Mouse (Mus musculus): ENCODE measurements around the gene Ppp1r12b.

Ppp1r12b gene

DNA sequence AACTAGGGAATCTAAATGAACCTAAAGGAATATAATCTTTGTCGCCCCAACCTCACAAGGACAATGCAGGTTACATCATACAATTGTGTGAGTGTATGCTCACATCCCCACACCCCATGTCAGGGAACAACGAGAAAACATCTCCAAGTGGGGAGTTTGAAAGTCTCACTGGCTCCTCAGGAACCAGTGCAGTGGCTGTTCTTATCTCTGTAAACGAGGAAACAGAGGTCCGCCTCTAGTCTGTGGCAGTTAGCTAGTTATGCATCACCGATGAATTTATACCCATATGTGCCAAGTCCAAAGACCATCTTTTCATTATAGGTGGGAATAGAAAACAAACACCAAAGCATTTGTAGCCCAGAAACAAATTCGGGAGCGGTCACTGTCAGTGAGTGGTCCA, 194.2 kb downstream of the Ppp1r12b start:
- DNase-seq (ENCODE audit: low spot score in 2 of 2), result no peak

DNA sequence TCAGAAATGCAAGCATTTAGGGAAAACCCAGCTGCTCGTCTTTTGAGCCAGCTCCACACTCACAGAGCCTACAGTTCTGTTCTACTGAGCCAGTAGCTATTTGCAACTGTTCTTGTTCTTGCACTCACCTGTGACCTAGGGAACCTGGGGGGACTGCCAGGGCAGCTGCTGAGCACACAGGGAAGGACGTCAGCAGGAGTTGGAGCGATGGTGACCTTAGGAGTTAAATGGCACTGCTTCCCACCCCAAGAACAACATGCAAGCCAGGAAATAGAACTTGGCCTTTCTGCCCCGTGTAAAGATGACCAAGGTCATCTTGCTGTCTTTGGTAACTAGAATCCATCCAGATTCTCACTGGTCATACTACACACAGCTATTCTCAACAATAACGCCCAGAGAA, 195.1 kb downstream of the Ppp1r12b start:
- DNase-seq (ENCODE audit: low spot score in 2 of 2), result no peak

DNA sequence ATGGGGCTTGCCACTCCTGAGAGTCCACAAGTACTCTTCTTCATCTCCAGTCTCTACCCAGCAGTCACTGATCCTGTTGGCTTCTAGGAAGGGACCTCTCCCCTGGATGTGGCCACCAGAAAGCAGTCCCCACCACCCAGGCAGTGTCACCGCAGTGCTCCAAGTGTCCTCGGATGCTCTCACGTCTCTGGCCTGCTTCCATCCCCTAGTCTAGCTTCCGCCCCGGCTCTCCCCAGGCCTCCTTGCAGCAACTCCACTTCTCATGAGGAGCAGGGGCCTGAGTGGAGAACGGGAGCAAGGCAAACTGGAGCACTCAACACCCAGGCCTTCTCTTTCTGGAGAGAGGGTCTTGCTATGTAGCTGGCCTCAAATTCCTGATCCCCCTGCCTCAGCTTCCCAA, 196.6 kb downstream of the Ppp1r12b start:
- DNase-seq (ENCODE audit: low spot score in 2 of 2), result no peak

DNA sequence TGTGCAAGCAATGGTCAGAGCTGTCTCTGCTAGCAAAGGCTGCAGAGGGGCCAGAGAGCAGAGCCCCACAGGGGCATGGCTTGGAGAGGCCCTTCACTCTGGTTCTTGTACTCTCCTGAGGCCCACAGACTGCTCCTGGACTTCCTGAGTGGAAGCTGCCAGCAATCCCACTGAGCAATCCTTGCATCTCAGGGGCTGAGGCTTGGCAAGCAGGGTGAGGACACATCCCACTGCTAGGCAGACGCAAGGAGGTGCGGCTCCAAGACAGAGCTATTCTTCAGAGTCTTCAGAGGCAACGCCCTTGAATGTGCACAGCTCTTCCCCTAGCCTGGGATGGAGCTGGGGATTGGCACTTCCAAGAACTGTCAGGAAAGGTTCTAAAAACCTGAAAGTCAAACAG, 198.5 kb downstream of the Ppp1r12b start:
- DNase-seq (ENCODE audit: low spot score in 2 of 2), result no peak

DNA sequence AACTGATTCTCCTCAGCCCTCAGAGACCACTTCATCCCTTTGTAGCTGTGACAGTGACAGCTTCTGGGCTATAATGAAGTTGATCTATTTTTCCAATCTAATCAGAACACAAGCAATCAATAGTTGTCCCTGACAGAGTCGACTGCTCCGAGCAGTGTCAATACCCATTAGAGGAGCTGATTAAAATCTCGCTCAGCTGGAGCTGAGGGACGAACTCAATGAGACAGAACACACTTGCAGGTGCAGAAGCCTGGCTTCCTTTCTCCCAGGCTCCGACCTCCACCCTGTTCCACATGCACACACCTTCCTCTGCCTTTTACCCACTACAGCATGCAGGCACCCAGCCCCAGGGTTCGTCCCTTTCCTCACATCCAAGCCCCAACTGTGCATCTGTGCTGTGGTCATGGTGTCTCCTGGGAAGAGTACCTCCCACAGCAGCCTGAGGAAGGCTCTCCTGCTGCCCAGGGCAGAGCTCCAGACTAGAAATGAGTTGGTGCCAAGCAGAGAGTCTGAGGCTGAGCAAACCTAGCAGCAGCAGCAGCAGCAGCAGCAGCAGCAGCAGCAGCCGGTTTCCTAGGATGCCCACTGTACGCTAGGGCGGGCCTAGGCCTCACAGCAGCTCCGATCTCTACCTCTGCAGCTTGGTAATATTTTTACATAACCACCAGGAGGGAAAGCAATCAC, 199.4 kb downstream of the Ppp1r12b start:
- DNase-seq (ENCODE audit: low spot score in 2 of 2), result no peak

DNA sequence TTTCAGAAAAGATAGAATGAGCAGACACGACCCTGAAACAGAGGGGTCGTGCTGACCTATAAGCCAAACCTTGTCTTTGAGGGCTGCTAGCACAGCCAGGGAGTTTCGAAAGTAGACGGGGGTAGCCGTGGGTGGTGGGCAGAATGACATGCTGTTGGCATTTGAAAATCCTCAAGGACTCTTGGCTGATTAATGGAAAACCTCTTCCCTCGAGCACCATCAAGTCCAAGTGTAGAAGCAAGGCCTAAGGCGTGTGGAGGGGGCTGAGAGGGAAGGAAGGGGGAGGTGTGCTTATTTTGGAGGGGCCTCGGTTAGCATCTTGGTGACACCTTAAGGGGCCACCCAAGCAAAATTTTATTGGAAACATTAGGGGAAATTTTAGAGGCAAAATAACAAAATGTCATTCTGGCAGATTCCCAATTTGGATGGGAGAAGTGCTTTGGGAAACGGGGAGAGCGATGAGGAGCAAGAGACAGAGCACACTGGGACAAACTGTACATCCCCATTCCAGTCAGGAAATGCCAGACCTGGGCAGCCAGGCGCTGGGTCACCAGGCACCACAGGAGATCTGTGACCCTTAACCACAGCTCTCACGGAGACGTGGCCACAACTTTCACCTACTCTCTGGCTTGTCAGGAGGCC, 200.1 kb downstream of the Ppp1r12b start:
- DNase-seq (ENCODE audit: low spot score in 2 of 2), result no peak

DNA sequence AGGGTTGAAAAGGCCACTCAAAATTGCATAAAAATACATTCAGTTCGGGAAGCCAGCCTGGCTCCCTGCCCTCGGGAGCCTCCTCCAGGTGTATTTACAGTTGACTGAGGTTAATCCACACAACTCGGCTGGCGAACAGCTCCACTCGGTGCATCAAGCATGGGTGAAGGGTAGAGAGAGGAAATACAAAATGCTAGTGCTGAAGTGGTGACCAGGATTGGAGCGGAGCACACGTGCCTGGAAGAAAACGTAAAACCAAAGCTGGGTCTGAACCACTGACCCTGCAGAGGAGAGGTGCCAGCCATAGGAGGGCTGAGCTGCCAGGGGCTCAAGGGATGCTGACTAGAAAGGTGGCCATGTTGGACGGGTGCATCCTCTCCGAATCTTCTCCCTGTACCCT, 200.9 kb downstream of the Ppp1r12b start:
- DNase-seq (ENCODE audit: low spot score in 2 of 2), result no peak

DNA sequence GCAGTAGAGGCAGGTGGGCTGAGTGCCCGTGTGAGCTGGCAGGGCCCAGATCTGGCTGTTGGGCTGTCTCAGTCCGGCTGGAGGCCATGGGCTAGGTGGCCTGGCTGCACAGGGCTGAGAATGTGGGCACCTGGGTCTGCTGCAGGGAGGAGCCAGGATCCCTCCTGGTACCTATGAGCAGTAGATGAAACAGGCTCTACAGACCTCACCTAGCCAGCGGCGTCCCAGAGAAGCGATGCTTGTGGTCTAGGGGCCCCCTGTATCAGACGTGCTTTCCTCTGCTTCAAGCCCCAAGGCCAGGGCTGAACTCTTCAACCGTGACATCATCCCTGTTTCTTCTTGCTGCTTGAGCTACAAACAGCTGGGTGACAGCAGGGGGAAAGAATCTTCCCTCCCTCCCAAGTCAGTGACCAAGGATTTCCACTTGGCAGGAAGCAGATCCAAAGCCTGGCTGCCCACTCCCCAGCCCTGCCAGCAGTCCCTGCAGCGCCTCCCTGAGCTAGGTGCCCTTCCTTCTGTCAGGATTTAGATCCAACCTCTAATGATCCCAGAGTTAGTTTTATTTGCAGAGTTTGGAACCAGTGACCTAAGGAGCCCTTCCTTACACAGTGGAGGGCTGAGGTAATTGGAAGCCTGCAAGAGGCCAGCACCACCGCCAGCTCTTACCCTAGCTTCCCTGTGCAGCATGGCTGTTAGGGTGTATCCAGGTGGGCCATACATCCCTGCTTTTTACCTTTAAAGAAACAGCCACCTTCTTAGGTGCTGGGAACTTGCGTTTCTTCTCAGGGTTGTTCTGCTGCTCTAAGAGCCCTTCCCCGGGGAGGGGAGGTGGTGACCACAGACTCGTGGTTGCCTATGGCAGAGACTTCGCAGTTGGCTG, 201.8 kb downstream of the Ppp1r12b start:
- no peak for DNase-seq (ENCODE audit: low spot score in 2 of 2)

DNA sequence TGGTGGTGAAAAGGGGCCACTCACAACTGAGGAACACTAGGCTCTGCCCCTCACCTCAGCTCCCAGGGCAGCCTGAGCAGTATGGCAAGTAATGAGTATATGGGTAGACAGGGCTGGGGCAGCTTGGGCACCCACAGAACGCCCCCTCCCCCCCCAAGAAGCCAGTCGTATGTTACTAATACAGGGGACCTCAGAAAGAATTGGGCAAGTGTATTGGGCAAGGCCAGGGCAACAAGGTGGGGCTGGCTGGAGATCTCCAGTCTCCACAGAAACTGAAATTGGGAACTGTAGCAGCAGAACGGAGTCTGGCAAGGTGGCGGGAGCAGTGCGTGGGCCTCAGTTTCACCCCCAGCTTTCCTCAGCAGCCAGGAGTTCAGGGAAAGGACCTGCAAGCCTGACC, 203.3 kb downstream of the Ppp1r12b start:
- no peak for DNase-seq (ENCODE audit: low spot score in 2 of 2)

DNA sequence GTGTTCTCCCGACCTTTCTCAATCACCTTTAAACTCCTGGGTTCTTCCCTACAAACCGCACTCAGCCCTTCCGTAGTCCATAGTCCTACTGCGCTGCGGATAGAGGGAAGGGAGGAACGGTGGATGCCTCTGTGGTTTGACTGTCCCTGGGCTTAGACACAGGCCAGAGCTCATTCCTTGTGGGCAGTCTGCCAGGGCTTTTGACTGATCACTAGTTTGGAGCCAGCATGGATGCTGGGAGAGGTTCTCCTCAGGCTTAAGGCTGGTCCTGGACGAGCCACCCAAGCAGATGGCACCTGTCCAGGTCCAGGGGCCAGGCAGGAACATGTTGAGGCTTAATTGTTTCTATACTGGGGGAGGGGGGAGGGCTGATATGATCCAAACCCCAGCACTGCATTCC, 205.9 kb downstream of the Ppp1r12b start:
- no peak for DNase-seq (ENCODE audit: low spot score in 2 of 2)

DNA sequence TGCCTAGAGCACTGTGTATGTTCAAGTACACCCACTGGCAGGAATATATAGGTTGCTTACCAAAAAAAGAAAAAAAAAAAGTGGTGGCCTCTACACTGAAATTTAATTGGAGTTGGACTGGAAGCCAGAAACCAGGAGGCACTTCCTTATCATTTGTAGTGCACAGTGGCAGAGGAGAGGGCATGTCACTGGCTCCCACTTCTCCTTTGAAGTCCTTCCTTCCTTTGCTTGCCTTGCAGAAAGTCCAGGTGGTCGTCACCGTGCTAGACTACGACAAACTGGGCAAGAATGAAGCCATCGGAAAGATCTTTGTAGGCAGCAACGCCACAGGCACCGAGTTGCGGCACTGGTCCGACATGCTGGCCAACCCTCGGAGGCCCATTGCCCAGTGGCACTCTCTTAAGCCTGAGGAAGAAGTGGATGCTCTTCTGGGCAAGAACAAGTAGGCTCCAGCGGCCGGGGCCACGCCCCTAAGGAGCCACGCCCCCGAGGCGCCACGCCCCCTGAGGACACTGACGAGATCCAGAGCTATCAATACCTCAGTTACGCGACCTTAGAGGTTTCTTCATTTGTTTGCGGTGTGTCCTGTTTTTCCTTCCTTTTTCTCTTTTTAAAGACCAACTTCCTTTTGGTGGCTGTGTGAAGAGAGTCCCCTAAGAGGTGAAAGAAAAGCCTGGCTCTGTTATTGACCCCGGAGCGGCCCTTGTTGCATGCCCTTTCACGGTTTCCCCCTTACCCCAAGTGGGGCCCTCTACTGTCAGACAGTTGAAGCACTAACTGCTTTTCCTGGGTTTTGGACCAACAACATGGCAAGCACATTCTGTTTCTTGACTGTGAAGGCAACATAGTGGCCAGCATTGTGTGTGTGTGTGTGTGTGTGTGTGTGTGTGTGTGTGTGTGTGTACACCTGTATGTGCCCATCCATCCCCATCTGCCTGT, 208.2 kb downstream of the Ppp1r12b start:
- DNase-seq (ENCODE audit: low spot score in 2 of 2), result peak; percentile 64 to 81

DNA sequence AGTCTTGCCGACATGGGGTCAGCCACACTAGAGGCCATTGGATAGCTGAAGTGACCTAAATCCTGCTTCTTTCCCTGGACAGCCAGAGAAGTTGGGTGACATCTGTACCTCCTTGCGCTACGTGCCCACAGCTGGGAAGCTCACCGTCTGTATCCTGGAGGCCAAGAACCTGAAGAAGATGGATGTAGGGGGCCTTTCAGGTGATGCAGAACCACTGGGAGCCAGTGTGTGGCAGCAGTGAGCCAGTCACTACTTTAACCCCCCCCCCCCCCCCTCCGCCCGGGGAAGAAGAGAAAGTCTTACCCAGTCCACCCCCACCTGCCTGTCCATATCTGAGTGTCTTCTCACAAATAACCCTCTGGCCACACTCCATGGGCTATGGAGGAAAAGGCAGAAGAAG, 210.1 kb downstream of the Ppp1r12b start:
- peak in 1 of 2 experiments; percentile 19 for DNase-seq (ENCODE audit: low spot score in 2 of 2)

DNA sequence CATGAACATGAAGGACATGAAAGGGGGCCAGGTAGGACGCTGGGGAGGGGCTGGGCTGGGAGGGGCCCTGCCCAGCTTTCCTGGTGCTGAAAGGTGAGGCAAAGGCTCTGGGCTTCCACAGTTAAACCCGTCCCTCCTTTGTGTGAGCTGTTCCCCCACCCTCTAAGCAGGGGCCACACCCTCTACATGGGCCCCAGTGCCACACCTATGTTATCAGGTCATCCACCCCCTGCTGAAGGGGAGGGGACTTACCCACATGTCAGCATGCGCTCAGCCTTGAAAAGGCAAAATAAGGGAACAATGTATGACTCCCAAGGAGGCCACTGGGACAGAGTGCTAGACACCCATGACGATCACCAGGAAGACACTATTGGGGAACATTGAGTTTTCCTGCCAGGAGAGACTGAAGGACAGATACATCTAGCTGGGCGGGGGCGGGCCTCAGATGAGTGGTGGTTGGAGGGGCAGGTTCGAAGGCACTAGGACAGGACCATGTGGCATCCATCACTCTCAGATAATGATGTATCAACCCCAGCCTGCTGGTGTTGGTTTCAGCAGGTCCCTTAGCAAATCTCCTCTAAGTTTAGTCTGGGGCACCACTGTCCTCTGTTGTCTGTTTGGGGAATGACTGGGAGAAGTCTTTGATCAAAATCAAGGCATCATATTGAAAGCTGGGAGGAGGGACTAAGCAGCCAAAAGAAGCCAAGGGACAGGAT, 213.6 kb downstream of the Ppp1r12b start:
- no peak for DNase-seq (ENCODE audit: low spot score in 2 of 2)

DNA sequence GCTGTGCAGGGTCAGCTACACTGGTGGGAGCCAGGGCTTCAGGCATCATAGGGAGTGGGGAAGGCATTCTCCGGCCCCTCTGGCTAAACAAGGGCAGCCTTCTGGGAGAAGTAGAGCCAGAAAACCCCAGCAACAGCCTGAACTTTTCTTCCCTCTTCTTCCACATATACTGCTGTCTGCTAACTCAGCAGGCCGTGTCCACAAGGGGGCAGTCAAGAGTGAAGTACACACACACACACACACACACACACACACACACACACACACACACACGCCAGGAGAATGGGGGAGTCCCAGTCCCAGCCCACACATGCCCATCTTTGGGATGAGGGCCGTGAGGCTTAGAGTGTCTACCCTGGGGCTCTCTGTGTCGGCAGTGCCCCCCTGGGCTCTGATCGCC, 214.3 kb downstream of the Ppp1r12b start:
- DNase-seq (ENCODE audit: low spot score in 2 of 2), result peak in 1 of 2 experiments; percentile 13

DNA sequence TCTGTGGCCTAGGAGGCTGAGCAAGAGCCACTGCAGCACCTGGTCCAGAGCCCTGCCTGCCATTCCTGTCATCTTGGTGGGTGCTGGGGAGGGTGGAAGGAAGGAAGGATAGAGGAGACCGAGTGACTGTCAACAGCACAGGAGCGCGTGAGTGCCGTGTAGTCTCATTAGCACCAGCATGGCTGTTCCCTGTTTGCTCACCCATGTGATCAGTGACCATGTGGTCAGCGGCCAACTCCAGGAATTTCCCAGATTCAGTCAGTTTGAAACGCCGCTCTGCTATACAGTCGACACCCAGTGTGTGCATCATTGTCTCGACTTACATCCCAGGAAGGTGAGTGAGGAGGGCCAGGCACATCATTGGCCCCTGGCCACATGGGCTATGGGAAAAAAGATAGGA, 218.3 kb downstream of the Ppp1r12b start:
- DNase-seq (ENCODE audit: low spot score in 2 of 2), result no peak

DNA sequence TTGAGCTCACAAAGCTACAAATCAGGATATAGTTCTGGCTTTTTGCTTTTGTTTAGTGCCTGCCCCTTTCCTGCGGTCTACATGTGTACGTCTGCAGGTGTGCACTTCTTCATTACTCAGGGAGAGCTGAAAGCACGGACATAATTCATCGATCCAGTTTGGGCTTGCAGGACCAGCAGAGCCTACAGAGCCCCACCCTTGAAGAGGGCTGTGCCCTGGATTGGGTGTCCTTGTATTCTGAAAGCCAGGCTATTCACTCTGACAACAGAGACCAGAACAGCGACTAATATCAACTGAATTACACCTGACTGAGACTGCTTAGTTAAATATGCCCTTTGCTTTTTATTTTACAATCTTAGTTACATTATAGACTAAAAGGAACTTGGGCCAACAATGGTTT, 222.1 kb downstream of the Ppp1r12b start:
- no peak for DNase-seq (ENCODE audit: low spot score in 2 of 2)

DNA sequence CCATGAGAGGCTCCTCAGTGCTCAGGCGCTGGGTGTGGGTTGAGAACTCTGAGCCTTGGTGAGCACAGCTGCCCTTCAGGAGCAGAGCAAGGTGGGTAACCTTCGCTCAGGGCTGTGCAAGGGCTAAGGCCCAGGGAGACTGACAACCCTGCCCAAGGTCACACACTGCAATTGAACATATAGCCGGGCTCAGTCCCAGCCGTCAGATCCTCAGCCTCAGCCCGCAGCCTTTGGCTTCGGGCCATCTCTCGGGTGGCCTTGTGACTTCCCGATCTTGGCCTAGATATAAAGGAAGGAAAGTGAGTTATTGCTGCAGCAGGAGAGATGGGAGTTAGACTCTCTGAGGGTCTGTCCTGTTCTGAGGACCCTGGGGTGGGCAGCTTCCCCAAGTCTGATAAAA, 228.5 kb downstream of the Ppp1r12b start:
- no peak for DNase-seq (ENCODE audit: low spot score in 2 of 2)

DNA sequence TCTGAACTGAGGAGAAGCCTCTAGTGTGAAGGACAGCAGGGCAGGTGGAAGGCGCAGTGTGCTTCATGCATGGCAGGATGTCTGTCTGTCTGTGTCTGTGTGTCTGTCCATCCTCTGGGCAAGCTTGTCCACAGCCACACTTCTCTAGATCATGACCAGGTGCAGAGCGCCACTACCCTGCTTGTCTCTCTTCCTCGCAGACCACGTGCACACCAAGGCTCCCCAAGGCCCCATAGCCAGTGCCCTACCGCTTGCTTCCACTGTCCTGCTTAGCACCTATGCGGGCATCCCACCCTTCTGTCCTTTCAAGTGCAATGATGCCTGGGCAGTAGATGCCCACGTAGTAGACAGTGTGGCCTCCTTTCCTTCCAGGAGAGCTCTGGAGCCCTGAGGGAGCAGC, 229.3 kb downstream of the Ppp1r12b start:
- no peak for DNase-seq (ENCODE audit: low spot score in 2 of 2)

DNA sequence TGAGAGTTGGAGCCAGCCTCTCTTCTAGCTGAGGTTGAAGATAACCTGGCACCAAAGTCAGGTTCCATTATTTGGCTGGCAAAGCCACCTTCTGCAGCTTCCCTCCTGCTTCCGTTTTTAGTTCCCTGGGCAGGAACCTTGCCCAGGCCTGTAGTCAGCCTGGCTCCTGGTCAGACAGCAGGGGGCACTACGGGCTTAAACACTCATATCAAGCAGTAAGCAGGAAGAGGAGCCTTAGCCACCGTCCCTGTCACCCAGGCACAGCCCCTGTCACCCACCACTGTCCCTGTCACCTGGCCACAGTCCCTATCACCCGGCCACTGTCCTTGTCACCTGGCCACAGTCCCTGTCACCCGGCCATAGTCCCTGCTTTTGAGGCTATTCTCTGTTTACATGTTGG, 230.5 kb downstream of the Ppp1r12b start:
- no peak for DNase-seq (ENCODE audit: low spot score in 2 of 2)

DNA sequence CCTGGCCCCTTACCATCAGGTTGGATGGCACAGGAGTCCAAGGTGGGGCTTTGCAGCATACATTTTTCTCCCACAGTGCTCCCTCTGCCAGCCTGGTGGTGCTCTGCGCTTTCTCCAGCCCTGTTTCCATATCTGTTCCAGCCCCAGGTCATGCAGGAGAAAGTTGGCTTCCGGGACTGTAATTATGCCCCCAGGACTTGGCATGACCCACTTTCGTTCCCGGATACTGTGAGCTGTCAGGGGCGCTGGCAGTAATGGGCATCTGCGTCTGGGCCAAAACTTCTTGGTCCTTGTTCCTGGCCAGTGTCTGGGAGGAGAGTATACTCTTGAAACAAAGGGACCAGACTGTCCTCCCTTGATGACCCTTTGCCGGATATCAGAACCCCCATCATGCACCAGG, 232.9 kb downstream of the Ppp1r12b start:
- no peak for DNase-seq (ENCODE audit: low spot score in 2 of 2)

DNA sequence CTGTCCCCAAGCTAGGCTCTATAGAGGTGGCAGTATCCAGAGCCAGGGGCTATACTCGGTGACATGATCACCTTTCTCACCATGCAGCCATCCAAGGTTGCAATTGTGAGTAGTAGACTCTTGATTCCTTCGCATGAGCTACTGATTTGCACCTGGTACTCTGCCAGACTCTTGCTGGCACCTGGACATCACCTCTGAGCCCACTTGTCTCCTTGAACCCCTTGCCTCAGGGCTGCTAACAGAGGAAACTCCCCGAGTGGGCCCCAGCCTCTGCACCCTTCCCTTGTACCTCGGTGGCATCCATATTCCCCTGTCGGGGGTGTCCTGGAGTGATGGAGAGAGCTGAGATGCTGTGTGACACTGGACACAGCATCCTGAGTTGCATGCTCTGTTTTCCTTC, 234.3 kb downstream of the Ppp1r12b start:
- no peak for DNase-seq (ENCODE audit: low spot score in 2 of 2)
